Mouse (Mus musculus): ENCODE data around the gene Pgap3. TPM values are rescaled to one million over a fixed set of nuclear protein-coding genes. Genes with fewer than 3 reads are reported as not detected.

Gene Pgap3
- polyA plus RNA-seq, 1 experiment from 2014 or later = 8.0 TPM

- 0 out of 2 replicates have a peak overlapping the region, but pooled peaks have one; percentile 0 for H3K27ac ChIP-seq (ENCODE audit: low read length)
- no peak overlapping the region for H3K4me3 ChIP-seq (ENCODE audit: low read depth, low read length)
- H3K9ac ChIP-seq (replicated peaks; ENCODE audit: low read depth) = no peak overlapping the region
- H3K4me1 ChIP-seq (ENCODE audit: insufficient read depth, low read depth, low read length) = peaks cover 16% of the 10 kb centered on the region
- no peaks in the 10 kb centered on the region for H3K36me3 ChIP-seq (ENCODE audit: insufficient read depth, low read length)
- no peaks in the 10 kb centered on the region for H3K9me3 ChIP-seq (ENCODE audit: low read length)
- H3K4me2 ChIP-seq (replicated peaks; ENCODE audit: low read depth, low read length) = no peak overlapping the region
- H3K27me3 ChIP-seq (replicated peaks; ENCODE audit: insufficient read depth, low read length) = peaks cover 12% of the 10 kb centered on the region; the same call in 1 of the 2 replicates
- TF ChIP-seq CTCF (IDR thresholded peaks at IDR 0.05) = no peak
- ATAC-seq (peak; percentile 54), DNase-seq (ENCODE audit: low spot score) (peak; percentile 67)
- 54% methylated on average over 18 of the region's 18 CpGs for WGBS
These were observed 47.9 kb downstream of the Pgap3 start for GRCm38 (mm10) chr11:98352272-98352990.

- Histone ChIP-seq H3K36me3 (ENCODE audit: insufficient read depth, low read length) (no peaks in the 10 kb centered on the region), H3K4me1 (ENCODE audit: insufficient read depth, low read depth, low read length) (peaks cover 5% of the 10 kb centered on the region; the same call in 1 of the 2 replicates), H3K4me2 (replicated peaks; ENCODE audit: low read depth, low read length) (peak overlapping the region; percentile 86; the same call in 1 of the 2 replicates), H3K9ac (replicated peaks; ENCODE audit: low read depth) (no peak overlapping the region), H3K9me3 (ENCODE audit: low read length) (no peaks in the 10 kb centered on the region), H3K27ac (ENCODE audit: low read length) (no peak overlapping the region), H3K4me3 (ENCODE audit: low read depth, low read length) (peak overlapping the region; percentile 50; the same call in 1 of the 2 replicates), H3K27me3 (replicated peaks; ENCODE audit: insufficient read depth, low read length) (peaks cover 12% of the 10 kb centered on the region)
- WGBS = 5% methylated on average over 9 of the region's 9 CpGs
- no peak for ATAC-seq
- no peak for DNase-seq (ENCODE audit: low spot score)
- TF ChIP-seq CTCF (IDR thresholded peaks at IDR 0.05) = no peak
These were observed 51.0 kb downstream of the Pgap3 start for GRCm38 (mm10) chr11:98349308-98349707.

DNA sequence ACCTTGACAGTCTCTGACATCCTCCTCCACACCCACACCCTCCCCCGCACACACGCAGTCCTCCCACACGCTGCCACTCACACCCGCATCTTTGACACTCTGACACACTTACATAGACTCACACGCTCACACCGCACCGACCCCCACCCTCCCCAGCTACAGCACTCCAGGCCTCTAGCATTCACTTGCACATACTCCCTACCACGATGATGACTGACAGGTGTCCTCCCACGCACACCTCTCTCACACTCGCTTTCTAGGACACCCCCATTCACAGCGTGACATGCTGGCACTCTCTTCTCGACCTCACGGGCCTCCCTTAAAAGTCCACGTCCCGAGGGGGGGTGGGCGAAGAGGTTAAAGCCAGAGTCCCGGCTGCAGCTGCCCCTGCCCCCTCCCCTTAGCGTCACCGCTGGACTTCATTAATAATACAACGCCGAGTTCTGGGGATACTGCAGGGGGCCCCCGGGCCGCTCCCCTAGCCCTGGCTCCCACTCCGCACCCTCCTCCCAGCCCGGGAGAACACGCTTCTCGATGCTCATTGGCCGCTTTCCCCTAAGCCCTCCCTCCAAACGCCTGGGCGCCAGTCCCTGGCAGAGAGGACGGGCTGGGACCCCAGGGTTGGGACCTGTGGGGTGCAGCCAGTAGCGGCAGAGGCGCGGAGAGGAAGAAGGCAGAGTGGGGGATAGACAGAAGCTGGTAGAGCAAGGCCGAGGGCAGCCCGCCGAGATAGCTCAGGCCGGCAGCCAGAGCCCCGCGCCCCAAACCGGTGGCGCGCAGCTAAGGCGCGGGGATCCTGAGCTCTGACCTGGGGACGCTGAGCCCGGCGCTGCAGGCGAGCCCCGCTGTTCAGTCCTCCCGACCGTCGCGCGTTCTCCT is 52.0 kb downstream of the Pgap3 start, which contains the start of gene Ppp1r1b:
Gene Ppp1r1b (plus strand): TSS at position 322 of the 879 bp plus-strand sequence.
- no peak for TF ChIP-seq CTCF (IDR thresholded peaks at IDR 0.05)
- Histone ChIP-seq H3K27me3 (replicated peaks; ENCODE audit: insufficient read depth, low read length) (peaks cover 12% of the 10 kb centered on the region), H3K4me2 (replicated peaks; ENCODE audit: low read depth, low read length) (peak within 1 kb of the TSS; percentile 86), H3K4me3 (ENCODE audit: low read depth, low read length) (peak within 1 kb of the TSS; percentile 50), H3K27ac (ENCODE audit: low read length) (no peak within 1 kb of the TSS), H3K4me1 (ENCODE audit: insufficient read depth, low read depth, low read length) (peaks cover 5% of the 10 kb centered on the region; the same call in 1 of the 2 replicates), H3K36me3 (ENCODE audit: insufficient read depth, low read length) (no peaks in the 10 kb centered on the region), H3K9me3 (ENCODE audit: low read length) (no peaks in the 10 kb centered on the region), H3K9ac (replicated peaks; ENCODE audit: low read depth) (no peak within 1 kb of the TSS; the same call in 1 of the 2 replicates)
- DNase-seq (ENCODE audit: low spot score) (peak; percentile 31), ATAC-seq (peak; percentile 18)
- WGBS = under 1% methylated on average over 50 of the region's 55 CpGs

GRCm38 (mm10) chr11:98347385-98348082 is 52.8 kb downstream of the Pgap3 start:
- peak; percentile 46 for ATAC-seq
- no peaks in the 10 kb centered on the region for H3K9me3 ChIP-seq (ENCODE audit: low read length)
- peaks cover 12% of the 10 kb centered on the region for H3K27me3 ChIP-seq (replicated peaks; ENCODE audit: insufficient read depth, low read length)
- H3K36me3 ChIP-seq (ENCODE audit: insufficient read depth, low read length) = no peaks in the 10 kb centered on the region
- no peak overlapping the region for H3K27ac ChIP-seq (ENCODE audit: low read length)
- H3K4me1 ChIP-seq (ENCODE audit: insufficient read depth, low read depth, low read length) = peaks cover 5% of the 10 kb centered on the region; the same call in 1 of the 2 replicates
- peak overlapping the region; percentile 86; the same call in 1 of the 2 replicates for H3K4me2 ChIP-seq (replicated peaks; ENCODE audit: low read depth, low read length)
- 2% methylated on average over 9 of the region's 12 CpGs for WGBS
- no peak overlapping the region for H3K9ac ChIP-seq (replicated peaks; ENCODE audit: low read depth)
- no peak for DNase-seq (ENCODE audit: low spot score)
- no peak overlapping the region for H3K4me3 ChIP-seq (ENCODE audit: low read depth, low read length)
- TF ChIP-seq CTCF (IDR thresholded peaks at IDR 0.05) = no peak
- TF ChIP-seq EP300 (IDR thresholded peaks at IDR 0.05) = no peak

- TF ChIP-seq EP300 (IDR thresholded peaks at IDR 0.05) = no peak
- peaks cover 5% of the 10 kb centered on the region; the same call in 1 of the 2 replicates for H3K4me1 ChIP-seq (ENCODE audit: insufficient read depth, low read depth, low read length)
- ATAC-seq (no peak), DNase-seq (ENCODE audit: low spot score) (no peak)
- WGBS = 15% methylated on average over 9 of the region's 9 CpGs
- no peak overlapping the region for H3K27ac ChIP-seq (ENCODE audit: low read length)
- H3K9ac ChIP-seq (replicated peaks; ENCODE audit: low read depth) = no peak overlapping the region
- H3K4me2 ChIP-seq (replicated peaks; ENCODE audit: low read depth, low read length) = no peak overlapping the region
- H3K4me3 ChIP-seq (ENCODE audit: low read depth, low read length) = no peak overlapping the region
- H3K9me3 ChIP-seq (ENCODE audit: low read length) = no peaks in the 10 kb centered on the region
- peaks cover 17% of the 10 kb centered on the region for H3K27me3 ChIP-seq (replicated peaks; ENCODE audit: insufficient read depth, low read length)
- no peaks in the 10 kb centered on the region for H3K36me3 ChIP-seq (ENCODE audit: insufficient read depth, low read length)
These were observed 54.1 kb downstream of the Pgap3 start for GRCm38 (mm10) chr11:98346168-98346567.
